Mouse (Mus musculus): ENCODE results near the gene Aifm1.
"Not testable (repeated sequence)": the region's sequence is repeated elsewhere in the genome, so short reads cannot be mapped to it uniquely, and the experiment has no call there.

Gene Aifm1

DNA sequence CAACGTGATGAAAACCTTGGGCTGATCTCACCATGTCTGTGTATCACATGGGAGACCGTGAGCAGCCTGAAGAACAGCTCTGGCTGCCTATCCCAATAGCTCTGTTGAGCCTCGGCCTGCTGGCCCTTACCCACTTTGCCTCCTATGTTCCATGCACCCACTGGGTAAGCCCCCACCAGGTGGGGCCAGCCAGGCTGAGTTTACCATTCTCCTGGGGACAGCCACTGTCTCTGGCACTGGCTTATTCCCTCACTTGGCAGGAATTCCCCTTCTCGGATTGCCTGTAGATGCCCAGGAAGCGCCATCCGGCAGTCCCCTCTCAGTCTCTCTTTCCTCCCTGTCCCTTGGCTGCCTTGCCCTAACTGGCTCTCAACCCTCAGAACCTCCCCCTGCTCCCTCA is 56.4 kb downstream of the Aifm1 start:
- DNase-seq (ENCODE audit: low spot score in 2 of 2) = no peak

DNA sequence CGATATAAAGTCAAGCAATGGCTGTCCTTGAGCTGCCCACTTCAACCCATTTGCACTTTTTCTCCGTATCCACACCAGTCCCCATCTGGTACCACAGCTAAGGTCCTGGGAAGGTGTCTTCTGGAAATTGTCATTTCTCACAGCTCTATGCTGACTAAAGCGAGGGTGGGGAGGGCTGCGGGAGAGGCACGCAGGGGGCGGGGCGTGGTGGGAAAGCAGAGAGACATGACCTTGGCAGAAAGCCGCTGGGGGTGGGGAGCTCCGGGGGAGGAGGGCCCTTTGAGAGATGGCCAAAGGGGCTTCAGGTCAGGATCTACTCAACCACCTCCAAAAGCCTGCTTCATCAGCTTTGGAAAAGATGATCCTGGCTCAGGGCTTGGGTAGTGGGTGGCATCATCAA is 58.3 kb downstream of the Aifm1 start:
- DNase-seq (ENCODE audit: low spot score in 2 of 2) = no peak

DNA sequence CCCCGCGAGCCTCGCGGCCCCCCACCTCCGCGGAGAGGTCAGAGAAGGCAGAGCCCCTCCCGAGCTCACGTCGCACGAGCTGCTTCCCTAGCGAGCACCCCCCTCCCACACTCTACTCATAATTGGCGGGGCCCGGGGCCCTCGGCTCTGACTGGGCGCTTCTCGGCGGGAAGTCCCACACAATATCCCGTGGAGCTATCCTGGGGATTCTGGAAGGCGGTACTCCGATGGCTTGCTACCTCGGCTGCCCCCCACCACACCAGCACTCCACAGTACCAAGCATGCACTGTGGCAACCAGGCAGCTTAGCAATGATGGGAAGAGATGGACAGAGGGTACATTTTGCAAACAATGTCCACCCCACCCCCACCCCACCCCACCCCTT is 58.9 kb downstream of the Aifm1 start:
- no peak for DNase-seq (ENCODE audit: low spot score in 2 of 2)

- DNase-seq (ENCODE audit: low spot score in 2 of 2) = no peak
These were observed 59.4 kb downstream of the Aifm1 start for GRCm38 (mm10) chrX:48453736-48454494.

DNA sequence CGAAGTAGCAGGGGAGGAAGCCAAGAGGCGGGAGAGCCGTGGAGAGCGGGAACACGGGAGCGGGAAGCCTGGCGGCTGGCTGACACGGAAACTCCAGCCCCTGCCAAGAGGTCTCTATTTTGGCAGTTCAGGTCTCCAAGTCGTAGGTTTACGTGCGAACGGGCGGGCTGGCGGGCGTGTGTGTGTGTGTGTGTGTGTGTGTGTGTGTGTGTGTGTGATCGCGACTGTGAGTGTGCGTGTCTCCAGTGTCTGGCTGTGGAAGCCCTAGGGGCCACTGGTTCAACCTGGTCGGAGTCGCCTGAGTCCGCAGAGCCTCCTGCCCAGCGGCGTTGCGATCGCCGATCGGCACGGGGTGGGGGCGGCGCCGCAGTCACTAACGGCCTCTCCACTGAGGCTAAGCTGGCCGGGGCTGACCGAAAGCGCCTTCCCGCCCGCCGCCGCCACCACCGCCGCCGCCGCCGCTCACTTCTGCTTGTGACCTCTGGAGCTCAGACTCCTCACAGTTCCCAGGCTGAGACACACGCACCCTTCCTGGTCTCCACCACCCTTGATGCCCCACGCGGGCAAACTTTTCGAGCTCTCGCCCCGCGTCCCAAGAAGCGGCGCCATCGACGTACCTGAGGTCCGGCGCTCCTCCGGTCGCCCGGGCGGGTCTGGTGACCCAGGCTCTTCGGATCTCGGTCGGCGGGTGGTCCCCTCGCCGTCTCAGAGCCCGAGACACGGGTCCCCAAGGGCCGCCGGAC is 60.3 kb downstream of the Aifm1 start:
- no peak for DNase-seq (ENCODE audit: low spot score in 2 of 2)

- no peak for DNase-seq (ENCODE audit: low spot score in 2 of 2)
These were observed 61.0 kb downstream of the Aifm1 start for GRCm38 (mm10) chrX:48452231-48452890.

DNA sequence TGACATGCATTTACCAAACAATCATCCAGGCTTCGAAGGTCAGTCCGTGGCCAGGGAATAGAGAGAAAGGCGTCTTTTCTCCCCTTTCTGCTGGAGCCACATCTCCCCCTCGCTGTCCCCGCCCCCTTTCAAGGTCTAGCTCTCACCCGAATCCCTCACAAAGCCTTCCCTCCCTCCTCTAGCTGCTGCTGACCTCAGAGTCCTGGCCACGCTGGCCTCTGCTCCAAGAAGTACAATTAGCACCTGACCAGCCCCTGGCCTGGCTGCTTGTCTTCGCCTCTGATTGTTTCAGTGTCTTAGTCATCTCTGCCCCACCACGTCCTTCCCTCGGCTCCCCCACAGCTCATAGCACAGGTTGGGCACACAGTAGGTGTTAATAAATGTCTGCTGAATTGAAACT is 63.7 kb downstream of the Aifm1 start:
- no peak for DNase-seq (ENCODE audit: low spot score in 2 of 2)

DNA sequence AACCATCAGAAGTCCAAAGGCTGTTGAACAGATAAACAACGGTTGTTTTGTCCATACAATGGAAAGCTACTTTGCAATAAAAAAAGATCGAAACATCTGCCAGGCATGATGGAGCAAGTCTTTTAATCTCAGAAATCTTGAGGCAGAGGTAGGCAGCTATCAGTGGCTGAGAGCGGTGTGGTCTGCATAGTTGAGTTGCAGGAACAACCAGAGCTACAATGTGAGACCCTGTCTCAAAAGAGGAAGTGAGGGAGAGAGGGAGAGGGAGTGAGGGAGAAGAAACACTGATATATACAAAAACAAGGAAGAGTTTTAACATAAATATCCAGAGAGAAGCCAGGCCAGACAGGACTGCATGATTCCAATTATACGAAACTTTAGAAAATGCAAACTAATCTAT is 68.7 kb downstream of the Aifm1 start:
- no peak for DNase-seq (ENCODE audit: low spot score in 2 of 2)

DNA sequence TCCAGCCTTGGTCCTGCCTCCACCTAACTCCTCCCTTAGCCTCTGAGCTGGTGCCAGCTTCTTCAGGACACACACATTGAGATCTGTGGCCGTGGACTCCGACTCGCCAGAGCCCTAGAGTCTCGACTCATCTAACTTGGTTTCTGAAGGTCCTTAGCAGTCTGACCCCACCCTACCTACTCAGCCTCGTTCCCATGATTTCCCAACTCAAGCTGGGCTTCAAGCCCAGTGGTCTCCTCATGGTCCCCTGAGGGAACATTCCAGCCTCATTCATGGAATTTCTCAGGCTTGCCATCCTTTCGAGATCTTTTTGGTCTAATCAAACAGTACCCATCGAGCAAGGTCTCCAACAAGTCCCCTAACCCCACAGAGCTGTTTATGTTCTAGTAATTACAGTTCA is 71.4 kb downstream of the Aifm1 start:
- no peak for DNase-seq (ENCODE audit: low spot score in 2 of 2)

GRCm38 (mm10) chrX:48441548-48441947 is 71.8 kb downstream of the Aifm1 start:
- DNase-seq (ENCODE audit: low spot score in 2 of 2) = no peak

- DNase-seq (ENCODE audit: low spot score in 2 of 2) = no peak
These were observed 74.3 kb downstream of the Aifm1 start for GRCm38 (mm10) chrX:48439036-48439435.

GRCm38 (mm10) chrX:48436082-48436481 is 77.3 kb downstream of the Aifm1 start:
- DNase-seq (ENCODE audit: low spot score in 2 of 2) = not testable (repeated sequence)

- no peak for DNase-seq (ENCODE audit: low spot score in 2 of 2)
These were observed 77.9 kb downstream of the Aifm1 start for GRCm38 (mm10) chrX:48435477-48435900.

GRCm38 (mm10) chrX:48434251-48434650 is 79.1 kb downstream of the Aifm1 start:
- no peak for DNase-seq (ENCODE audit: low spot score in 2 of 2)

GRCm38 (mm10) chrX:48433527-48433899 is 79.8 kb downstream of the Aifm1 start:
- no peak for DNase-seq (ENCODE audit: low spot score in 2 of 2)

- no peak for DNase-seq (ENCODE audit: low spot score in 2 of 2)
These were observed 80.5 kb downstream of the Aifm1 start for GRCm38 (mm10) chrX:48432599-48433526.

GRCm38 (mm10) chrX:48429538-48429937 is 83.8 kb downstream of the Aifm1 start:
- no peak for DNase-seq (ENCODE audit: low spot score in 2 of 2)

- no peak for DNase-seq (ENCODE audit: low spot score in 2 of 2)
These were observed 84.3 kb downstream of the Aifm1 start for GRCm38 (mm10) chrX:48429100-48429499.

DNA sequence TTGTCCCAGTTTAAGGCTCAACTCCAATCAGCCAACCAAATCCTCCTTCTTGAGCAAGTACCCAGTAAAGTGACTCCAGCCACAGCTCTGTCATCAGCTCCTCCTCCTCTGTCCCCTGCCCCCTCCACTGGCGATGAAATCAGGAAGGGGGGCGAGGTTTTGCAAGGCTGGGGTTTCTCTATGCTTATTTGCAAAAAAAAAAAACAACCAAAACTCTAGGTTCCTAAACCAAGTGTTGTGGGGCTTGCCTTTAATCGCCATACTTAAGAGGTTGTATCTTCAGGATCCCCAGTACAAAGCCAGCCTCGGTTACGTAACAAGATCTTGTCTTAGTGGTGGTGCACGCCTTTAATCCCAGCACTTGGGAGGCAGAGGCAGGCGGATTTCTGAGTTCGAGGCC is 84.7 kb downstream of the Aifm1 start:
- DNase-seq (ENCODE audit: low spot score in 2 of 2) = no peak

DNA sequence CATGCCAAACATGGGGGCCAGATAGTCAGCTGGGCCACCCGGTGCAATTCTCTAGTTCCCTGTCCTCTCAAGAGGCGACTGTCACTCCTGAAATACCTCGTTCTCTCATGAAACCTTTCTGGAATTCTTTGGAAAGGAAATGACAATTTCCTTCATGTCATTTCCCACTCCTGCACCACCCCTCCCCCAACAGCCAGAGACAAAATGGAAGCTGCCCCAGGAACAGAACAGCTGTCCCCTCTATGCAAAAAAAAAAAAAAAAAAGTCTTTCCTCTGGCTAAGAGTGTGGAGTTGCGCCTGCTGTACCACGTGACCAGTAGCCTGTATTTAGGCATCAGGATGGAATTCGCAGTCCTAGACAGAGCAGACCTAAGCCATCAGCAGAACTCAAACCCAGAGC is 85.1 kb downstream of the Aifm1 start:
- no peak for DNase-seq (ENCODE audit: low spot score in 2 of 2)

DNA sequence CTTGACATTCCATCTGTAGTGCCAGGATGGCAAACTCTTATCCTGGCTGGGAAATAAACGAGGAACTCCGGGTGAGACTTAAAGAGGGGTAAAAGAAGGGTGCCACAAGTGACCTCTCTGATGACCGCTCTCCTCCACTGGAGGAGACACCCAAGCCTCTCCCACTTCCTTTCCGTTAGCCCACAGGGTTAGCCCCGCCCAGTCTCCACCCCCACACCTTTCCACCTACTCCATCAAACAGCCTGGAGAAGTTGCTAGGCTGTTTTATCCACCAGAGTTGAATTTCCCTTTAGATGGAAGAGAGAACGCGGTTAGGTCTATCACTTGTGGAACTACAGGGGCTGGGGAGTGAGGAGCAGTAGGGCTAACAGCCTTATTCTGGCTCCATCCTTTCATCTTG is 88.1 kb downstream of the Aifm1 start:
- DNase-seq (ENCODE audit: low spot score in 2 of 2) = no peak

Measured in right cerebral cortex, postnatal 36 days (tissue).